Mouse (Mus musculus): ENCODE measurements around the gene Ipo11.

Gene Ipo11

GRCm38 (mm10) chr13:106894284-106894683 lies 42.5 kb downstream of the Ipo11 start:
- peak; percentile 18 for DNase-seq

GRCm38 (mm10) chr13:106893701-106894100 lies 43.1 kb downstream of the Ipo11 start:
- DNase-seq = no peak

- no peak for DNase-seq
Measured at GRCm38 (mm10) chr13:106893196-106893595, 43.6 kb downstream of the Ipo11 start.

- DNase-seq = no peak
Measured at GRCm38 (mm10) chr13:106887364-106887763, 49.4 kb downstream of the Ipo11 start.

- no peak for DNase-seq
Measured at GRCm38 (mm10) chr13:106884249-106884648, 52.5 kb downstream of the Ipo11 start.

- peak; percentile 17 for DNase-seq
Measured at GRCm38 (mm10) chr13:106876278-106876677, 60.5 kb downstream of the Ipo11 start.

GRCm38 (mm10) chr13:106865547-106865946 lies 71.2 kb downstream of the Ipo11 start:
- no peak for DNase-seq

- DNase-seq = no peak
Measured at GRCm38 (mm10) chr13:106858779-106859178, 78.0 kb downstream of the Ipo11 start.

GRCm38 (mm10) chr13:106856556-106856955 lies 80.2 kb downstream of the Ipo11 start:
- DNase-seq = no peak

- DNase-seq = no peak
Measured at GRCm38 (mm10) chr13:106847534-106847933, 89.2 kb downstream of the Ipo11 start.

GRCm38 (mm10) chr13:106844928-106845327 lies 91.8 kb downstream of the Ipo11 start:
- no peak for DNase-seq

- no peak for DNase-seq
Measured at GRCm38 (mm10) chr13:106842542-106842941, 94.2 kb downstream of the Ipo11 start.

- no peak for DNase-seq
Measured at GRCm38 (mm10) chr13:106838778-106839177, 98.0 kb downstream of the Ipo11 start.

- no peak for DNase-seq
Measured at GRCm38 (mm10) chr13:106836527-106836879, 100.3 kb downstream of the Ipo11 start.

GRCm38 (mm10) chr13:106835844-106836526 lies 100.8 kb downstream of the Ipo11 start:
- peak; percentile 64 for DNase-seq

GRCm38 (mm10) chr13:106830029-106830428 lies 106.7 kb downstream of the Ipo11 start:
- no peak for DNase-seq

GRCm38 (mm10) chr13:106829327-106829997 lies 107.3 kb downstream of the Ipo11 start:
- no peak for DNase-seq

GRCm38 (mm10) chr13:106825618-106826017 lies 111.1 kb downstream of the Ipo11 start:
- DNase-seq = no peak

GRCm38 (mm10) chr13:106823875-106824191 lies 112.9 kb downstream of the Ipo11 start:
- no peak for DNase-seq

GRCm38 (mm10) chr13:106823121-106823874 lies 113.5 kb downstream of the Ipo11 start:
- DNase-seq = no peak

GRCm38 (mm10) chr13:106820149-106820548 lies 116.6 kb downstream of the Ipo11 start:
- DNase-seq = no peak

- DNase-seq = no peak
Measured at GRCm38 (mm10) chr13:106819749-106820148, 117.0 kb downstream of the Ipo11 start.

GRCm38 (mm10) chr13:106817066-106817465 lies 119.7 kb downstream of the Ipo11 start:
- no peak for DNase-seq

GRCm38 (mm10) chr13:106813519-106813918 lies 123.2 kb downstream of the Ipo11 start:
- no peak for DNase-seq
